Mouse (Mus musculus) ovary, postnatal 36 days (tissue): ENCODE data around the gene Prkab1.

Experiments used
- DNase-seq: peaks from one replicate; pipeline ENCODE4 v3.0.0; 2022; ENCODE audit warnings: low spot score, mixed read lengths

Gene Prkab1

DNA sequence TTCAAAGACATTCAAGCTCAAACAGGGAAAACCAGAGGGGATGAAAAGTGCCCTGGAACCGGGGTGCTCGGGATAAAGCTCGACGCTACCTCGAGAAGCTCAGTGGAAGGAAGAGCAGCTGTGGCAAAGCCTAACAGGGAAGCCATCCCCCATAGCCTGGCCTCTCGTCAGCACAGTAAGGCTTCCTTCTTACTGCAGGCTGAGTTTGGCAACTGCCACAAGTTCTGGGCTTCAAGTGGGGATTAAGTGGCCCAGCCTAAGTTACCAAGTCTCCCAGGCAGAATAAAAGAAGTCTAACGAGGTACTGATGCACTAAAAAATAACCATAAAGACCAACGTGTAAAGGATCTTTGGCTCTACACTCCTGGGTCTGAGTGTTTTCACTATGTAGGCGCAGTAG lies 6.1 kb downstream of the Prkab1 start:
- DNase-seq, result no peak

DNA sequence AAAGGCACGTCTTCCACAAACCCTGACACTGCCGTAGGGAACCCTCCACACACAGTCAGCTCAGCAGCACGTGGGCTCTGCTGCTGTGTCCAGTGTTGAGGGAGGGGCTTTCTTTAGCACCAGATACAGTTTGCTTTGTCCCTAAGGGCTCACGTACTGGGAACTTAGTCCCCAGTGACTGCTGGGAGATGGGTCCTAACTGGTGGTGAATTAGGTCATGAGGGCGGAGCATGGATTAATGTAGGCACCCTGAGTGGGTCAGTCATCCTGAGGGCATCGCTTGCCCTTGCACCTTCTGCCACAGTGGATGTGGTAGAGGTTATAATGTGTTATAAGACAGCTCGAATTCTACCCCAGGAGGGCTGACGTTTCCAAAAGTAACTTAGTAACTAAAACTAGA lies 6.9 kb downstream of the Prkab1 start:
- no peak for DNase-seq

DNA sequence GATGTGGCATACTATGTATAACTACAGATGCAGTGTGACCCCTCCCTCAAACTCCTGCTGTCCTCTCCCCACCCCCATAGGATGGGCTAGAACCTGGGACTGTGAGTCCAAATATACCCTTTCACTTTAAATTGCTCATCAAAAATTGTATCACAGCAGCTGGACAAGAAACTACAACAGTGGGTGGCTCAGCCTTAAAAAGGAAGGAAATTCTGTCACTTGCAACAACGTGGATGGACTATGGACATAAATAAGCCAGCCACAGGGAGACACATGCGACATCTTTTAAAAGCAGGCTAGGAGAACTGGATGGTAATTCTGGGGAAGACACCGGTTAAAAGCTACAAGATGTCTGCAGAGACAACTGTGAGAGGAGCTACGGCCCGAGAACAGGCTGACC lies 7.8 kb downstream of the Prkab1 start:
- DNase-seq, result no peak

DNA sequence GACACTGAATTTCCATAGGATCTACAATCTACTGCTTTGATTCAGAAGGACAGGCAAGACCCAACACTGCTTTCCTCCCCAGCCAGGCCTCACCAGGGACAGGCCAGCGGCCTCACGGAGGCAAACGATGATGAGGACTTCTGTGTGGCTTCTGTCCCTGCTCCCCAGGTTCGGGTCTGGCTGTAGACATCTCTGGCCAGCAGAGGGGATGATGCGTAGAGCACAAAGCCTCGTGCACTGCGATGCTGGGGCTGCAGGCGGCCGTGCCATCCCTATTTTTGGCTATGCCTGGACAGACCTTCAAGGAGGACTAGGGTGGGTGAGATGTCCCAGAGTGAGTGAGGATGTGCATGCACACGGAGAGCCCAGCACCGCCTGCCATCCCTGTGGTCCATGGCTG lies 10.1 kb downstream of the Prkab1 start:
- DNase-seq, result no peak

DNA sequence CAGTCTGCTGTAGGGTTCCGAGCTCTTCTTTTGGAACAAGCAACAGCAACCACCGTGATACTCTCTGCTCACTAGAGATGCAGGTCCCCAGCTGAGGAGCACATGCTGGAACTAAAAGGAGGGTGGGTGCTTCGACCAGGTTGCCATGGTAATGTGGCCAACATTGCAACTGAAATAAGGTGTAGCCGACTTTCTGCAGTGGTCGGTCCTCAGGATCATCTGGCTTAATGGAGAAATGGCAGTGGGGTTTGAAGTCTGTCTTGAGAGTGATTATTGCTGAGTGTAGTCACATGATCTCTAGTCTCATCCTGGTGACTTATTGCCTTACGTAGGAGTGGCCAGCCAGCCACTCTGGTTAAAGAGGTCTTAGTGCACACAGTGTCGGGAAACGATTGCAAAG lies 10.5 kb downstream of the Prkab1 start:
- DNase-seq, result no peak

DNA sequence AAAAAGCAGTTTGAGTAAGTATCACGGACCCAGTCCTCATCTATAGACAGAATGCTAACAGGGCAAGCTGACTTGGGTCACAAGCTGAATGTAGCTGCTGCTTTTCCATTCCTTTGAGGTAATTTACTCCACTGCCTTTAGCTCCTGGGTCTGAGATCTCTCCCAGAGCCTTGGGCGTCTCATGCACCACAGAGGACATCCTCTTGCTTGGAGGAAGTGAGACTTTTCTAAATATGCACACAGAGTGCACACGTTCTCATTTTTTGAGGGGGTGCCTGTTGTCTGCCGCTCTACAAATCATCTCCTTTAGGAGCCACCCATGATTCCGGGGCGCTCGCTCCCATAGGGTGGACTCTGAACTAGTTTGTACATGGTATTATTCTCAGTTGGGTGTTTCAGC lies 11.8 kb downstream of the Prkab1 start:
- DNase-seq, result no peak

DNA sequence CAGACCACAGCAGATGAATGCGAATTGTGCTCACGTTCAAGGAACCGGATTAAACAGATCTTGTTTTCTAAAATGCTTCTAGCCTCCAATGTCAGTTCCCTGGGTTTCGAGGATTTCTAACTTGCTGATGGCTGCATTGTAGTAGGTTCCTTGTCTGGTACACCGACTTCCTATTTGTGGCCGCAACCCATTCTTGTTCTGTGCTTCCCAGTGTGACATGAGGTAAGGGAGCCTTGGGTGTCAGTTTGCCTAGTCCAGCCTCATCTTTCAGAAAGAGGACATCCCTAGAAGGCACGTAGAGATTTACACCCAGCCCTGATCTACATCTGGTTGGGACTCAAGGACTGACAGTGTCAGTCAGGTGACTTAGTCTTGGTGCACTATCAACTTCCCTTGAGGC lies 12.6 kb downstream of the Prkab1 start:
- no peak for DNase-seq

DNA sequence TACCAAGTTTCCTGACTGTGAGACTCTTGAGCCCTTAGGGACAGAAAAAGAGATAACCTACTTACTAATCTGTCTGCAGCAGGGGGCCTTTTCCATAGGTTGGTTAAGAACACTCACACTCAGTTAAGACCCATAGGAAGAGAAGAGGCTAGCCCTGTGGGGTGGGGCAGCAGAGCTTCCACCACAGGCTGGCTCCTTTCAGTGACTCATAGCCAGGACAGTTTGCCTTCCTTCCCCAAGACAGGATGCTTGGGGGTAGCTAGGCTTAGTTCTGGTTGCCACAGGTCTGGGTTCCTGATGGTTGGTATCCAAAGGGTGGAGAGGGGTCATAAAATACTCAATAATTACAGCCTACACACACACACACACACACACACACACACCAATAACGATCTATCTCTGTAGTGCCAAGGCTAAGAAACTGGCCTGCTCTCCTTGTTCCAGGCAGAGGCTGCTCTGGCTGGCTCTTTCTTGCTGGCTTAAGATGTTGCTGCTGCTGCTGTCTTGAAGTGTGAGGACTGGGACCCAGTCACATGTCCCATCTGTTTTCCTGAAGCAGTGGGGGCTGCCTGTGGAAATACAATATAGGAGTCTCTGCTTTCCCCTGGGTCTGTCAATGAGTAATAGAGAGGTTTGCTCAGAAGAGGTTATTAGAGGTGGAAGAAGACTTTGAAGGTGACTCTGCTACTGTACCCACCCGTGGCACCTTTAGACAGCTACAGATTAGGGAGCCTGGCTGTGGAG lies 14.3 kb downstream of the Prkab1 start:
- DNase-seq, result no peak

DNA sequence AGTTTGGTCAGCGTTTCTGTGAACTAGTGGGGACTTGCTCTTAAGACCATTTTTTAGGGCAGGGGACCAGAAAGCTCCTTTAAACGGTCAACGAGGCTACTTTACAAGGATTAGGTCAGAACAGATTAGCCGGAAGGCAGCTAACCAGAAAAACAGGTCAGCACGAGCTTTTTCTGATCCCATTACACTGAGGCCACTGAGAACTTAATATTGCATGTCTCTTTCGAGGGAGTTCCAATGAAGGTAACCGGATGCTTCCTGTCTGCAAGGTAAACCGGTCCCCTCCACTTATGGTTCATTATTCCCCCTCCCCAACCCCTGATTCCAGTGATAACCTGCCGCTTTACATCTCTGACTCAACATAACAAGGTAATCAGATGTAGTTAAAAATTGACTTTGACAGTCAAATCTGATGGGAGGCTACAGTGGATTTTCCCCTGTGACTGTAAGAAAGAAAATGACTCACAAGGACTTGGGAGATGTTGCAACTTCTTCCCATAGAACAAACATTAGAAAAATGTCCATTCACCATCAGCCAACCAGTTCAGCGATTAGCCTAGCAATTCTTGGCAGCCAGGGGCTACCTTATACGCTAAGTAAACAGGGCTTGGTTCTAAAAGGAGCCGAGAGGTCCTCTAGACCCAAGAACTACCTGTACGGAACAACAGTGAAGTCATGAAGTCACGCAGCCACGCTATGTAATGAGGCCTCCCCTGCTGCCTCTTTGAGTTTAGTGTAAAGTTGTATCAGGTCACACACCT lies 15.0 kb downstream of the Prkab1 start:
- DNase-seq, result no peak

DNA sequence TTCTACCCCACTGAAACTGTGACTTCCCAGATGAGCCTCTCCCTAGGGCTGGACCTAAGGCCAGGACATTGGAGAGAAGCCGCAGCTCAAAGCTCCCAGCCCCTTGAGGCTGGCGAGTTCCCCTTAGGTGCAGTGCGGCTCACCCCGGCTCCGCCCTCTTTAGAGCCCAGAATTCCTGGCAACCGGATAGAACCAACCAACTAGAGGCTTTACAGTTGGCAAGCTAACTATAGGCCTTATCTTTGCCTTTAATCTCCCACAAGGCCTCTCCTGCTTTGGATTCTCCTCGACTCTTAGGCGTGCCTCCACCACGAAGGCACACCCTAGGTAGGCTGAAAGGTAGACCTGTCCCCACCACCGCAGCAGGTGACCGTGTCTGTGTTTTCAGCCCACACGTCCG lies 16.6 kb downstream of the Prkab1 start:
- no peak for DNase-seq

DNA sequence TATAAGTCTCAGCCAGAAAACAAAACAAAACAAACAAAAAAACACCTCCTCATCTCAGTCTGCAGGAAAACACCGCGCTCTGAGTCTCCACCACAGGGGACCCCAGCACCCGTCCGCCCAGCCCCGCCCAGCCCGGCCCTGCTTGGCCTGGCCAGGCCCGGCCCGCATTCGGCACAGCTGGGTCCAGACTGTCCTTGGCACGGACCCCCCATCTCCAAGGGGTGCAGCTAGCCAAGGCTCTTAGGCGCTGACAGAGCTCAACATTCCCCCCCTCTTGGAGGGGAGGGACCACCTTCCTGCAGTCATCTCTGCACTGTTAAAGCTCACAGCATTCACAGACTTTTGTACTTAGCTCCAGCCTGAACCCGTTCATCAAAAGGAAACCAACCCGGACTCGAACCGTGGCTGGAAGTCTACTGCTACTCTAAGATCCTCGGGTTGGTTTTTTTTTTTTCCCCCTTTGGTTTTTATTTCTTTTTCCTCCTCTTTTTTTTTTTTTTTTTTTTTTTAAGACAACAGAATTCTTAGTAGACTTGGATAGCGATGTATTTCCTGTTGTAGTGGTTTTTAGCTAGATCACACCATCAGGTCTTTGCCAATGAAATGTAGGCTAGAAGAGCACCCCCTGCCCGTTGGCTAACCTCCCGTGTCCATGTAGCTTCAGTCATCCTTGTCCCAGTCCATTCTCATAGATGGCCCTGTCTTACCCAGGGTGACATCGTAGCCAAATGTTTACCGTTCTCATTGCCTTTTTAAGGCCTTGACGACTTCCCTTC lies 17.8 kb downstream of the Prkab1 start:
- DNase-seq, result no peak

DNA sequence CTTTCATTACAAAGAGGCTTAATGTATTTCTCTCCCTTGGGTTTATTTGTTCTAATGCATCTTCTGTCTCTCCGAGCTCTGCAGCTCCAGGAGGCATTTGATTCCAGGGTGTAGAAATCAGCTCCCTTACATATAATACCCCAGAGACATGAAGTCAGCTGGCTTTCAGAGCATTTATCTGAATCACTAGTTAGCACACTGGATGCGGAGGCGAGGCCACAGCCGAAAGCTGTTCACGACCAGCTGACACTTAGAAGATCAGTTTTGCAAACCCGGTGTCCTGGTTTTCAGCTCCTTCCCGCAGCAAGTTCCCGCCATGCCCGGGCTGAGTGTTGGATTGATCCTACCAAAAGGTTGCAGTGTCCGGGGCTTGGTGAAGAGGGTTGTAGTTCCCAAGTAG lies 20.0 kb downstream of the Prkab1 start:
- DNase-seq, result no peak

DNA sequence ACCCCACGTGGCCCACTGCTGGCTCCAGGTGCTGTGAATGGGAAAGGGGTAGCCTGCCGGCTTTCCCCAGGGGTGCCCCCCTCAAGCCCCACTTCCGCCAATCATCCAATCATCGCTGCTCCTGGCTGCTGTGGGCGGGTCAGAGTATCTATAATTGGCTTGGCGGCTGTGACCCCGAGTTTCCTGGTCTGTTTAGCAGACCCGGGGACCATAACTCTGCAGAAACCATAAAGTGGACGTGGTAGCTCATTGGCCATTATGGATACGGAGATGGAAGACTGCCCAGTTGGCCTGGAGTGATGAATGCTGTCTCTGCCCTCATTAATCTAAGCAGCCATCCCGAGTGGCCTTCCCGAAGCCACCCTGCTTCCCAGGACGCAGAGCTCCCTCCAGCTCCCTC lies 20.5 kb downstream of the Prkab1 start:
- DNase-seq, result no peak

DNA sequence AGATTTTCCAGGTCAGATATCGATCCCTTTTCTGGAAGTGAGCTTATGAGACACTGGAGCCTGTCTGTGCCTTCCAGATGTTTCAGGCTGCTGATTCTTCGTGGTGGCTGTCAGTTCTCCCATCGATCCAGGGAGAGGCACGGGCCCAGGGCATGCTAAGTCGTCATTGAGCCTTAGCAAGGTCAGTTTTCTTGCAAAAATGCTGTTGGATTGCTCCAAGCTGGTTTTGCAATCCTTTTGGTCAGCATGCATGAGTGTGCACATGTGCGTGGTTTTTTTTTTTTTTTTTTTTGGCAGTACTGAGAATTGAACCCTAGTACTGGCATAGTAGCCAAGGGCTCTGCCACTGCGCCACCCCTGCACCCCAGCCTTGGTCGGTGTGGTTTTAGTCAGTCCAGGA lies 21.2 kb downstream of the Prkab1 start:
- no peak for DNase-seq

DNA sequence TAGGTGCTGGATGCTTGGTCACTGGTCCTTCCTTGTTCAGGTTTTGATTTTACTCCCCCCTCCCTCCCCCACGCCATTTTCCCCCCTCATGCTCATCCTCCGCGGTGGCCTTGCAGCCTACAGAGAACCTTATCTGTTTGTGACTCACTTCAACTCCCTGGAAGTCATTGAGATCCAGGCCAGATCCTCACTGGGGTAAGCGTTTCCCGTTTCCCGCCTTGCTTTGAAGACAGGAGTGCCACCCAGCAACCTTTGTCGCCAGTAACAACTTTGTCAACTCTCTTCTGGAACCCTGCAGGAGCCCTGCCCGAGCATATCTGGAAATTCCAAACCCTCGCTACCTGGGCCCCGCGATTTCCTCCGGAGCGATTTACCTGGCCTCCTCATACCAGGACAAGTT lies 26.9 kb downstream of the Prkab1 start:
- no peak for DNase-seq

DNA sequence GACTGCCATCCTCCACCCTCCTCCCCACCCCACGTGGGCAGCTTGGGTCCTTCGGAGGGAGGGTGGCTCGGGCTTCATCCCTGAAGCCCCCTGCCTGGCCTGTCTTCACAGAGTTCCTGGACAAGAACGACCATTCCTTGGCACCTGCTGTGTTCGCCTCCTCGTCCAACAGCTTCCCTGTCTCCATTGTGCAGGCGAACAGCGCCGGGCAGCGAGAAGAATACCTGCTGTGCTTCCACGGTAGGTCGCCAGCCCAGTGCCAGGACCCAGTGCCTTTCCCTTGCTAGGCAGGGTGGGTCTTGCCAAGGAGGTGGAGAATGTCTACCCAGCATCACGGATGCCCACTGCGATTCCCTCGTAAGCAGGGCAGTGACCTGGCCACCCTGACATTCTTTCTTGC lies 30.2 kb downstream of the Prkab1 start:
- no peak for DNase-seq

DNA sequence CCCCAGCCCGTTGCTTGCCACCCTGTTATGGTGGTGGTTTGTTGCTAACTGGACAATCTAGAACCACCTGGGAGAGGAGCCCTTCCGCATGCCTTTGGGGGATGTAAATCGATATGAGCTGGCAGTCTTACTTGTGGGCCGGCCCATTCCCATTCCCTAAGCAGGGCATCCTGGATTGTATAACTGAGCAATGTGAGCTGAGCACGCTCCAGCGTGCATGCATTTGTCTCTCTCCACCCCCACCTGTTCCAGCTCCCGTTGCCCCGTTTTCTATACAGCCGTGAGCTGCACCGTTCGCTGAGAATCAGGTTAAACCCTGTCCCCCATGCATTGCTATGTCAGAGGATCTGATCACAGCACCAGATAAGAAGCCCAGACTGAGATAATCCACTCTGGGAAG lies 32.6 kb downstream of the Prkab1 start:
- DNase-seq, result no peak

DNA sequence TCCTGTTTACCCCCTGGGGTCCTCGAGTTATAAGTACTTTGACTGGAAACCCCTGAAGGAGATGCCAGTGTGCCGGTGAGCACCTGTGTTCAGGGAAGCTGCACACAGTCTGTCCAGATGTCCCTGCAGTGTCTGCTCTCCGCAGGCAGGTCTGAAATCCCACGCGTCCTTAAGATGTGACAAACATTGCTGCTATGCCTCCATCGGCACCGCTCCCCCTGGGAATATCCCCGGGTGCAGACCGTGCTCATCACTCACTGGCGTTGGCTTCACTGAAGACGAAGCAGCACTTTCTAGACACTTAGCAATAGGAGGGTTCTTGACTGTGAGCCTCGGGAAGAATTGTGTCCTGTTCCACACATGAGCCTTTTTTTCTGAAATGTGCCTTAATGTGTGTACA lies 37.0 kb downstream of the Prkab1 start:
- DNase-seq, result no peak

DNA sequence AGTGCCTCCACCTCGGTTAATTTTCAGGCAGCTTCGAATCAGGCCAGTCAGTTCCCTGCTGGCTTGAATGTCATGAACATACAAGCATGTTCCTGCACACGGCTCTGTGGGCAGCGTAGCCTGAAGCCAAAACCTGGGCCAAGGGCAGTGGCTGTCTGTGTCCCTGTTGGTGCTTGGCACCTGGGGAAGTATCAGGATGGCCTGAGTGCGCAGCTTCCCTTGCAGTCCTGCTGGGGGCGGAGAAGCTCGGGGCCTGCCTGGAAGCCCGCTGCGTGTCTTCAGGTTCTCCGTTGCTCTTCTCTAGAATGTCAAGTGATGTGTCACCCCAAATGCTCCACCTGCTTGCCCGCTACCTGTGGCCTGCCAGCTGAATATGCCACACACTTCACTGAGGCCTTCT lies 39.2 kb downstream of the Prkab1 start:
- DNase-seq, result no peak

DNA sequence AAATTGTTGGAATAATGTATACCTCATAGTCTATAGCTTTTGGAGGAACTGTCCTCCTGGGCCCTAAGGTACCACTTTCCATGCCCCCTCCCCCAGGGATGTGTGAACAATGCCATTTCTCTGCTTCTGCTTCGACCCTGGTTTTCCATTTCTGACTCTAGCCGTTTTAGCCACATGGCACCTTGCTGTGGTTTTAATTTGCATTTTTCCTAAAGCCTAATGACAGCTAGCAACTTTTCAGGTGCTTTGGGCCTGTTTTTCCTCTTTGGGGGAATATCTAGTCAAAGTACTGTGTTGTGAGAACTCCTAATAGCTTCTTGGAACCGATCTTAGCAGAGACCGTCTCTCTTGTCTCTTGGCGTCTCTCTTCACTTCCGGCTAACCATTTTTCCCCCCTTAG lies 39.9 kb downstream of the Prkab1 start:
- DNase-seq, result no peak

DNA sequence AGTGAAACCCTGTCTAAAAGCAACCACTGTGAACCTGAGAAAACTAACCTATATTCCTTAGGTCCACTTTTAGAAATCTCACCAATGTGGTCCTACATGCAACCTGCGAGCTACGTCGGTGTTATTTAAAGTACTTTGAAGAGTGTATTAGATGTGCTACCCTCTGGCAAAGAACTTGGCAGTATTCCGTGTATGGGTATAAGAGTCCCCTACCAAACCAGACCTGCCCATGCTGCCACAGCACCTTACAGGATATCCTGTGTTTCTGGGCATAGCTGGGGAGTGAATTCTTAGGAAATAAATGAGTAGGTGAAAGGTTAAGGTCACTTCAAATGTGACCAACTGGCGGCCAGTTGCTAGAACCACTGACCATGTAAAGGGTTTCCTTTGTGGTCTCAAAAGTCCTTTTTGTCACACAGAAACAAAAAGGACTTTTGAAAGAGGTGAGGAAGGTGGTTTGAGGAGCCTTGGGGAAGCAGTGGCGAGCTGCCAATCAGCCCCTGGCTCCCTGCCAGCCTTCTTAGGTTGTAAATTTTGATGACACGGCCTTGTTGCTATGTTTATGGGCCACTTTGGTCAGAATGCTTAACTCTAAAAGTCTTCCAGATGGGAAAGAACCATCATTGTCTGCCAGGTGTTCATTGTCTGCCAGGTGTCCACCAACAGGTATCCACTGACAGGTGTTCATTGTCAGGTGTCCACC lies 41.5 kb downstream of the Prkab1 start:
- DNase-seq, result peak; percentile 22

DNA sequence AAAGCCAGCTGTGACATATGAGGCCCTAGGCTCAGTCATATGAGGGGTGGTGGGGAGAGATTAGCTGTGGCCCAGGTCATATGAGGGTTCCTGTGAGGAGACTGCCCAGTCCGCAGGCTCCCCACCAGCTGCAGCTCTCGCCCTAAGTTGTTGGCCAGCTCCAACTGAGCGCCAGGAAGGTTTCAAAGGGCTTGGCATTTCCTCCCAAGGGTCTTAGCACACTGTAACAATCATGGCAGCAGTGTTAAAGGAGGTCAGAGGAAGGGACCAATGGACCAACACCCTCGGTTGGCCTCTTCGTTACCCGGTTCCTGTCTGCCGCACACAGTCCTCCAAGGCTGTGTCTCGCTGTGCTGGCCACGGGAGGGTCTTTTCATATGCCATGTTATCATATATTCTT lies 43.8 kb downstream of the Prkab1 start:
- no peak for DNase-seq
